In genomic region chr13:119150847-119151548, GRCm38 (mm10) we compare ENCODE assay signal across 21 mouse cellular contexts.
"Had no signal": no experiment of that assay in that cellular context is flagged by ENCODE, and none has a peak within 500 bp of the region (broad histone marks: within the 10 kb centered on the region; RNA-seq: fewer than 3 reads in every experiment).

No protein-coding gene starts in this region.

- H3K36me3 ChIP-seq: kidney, embryonic 15.5 days; liver, embryonic 13.5 days; midbrain, embryonic 12.5 days; midbrain, embryonic 15.5 days; neural tube, embryonic 13.5 days had no signal

- ATAC-seq: hindbrain, postnatal 0 days; inflammation-experienced regulatory T-cells, adult 6 months; midbrain, embryonic 15.5 days had no signal

- H3K4me3 ChIP-seq: kidney, embryonic 15.5 days; left cerebral cortex, adult 2 months; liver, embryonic 13.5 days; midbrain, embryonic 12.5 days; midbrain, embryonic 15.5 days; neural tube, embryonic 13.5 days had no signal

- DNase-seq: kidney, adult 11 months; kidney, adult 8-10 months; kidney, postnatal 10 days; kidney, postnatal 36 days; layer of hippocampus, postnatal 36 days; liver, embryonic 13.5 days; lung, postnatal 10 days; retina, postnatal 1 day; right cerebral cortex, postnatal 25 days; spleen, adult 18-20 months; thymus, adult 18-20 months; thymus, postnatal 14 days; thymus, postnatal 4 days had no signal

- H3K9me3 ChIP-seq: kidney, embryonic 15.5 days; liver, embryonic 13.5 days; midbrain, embryonic 12.5 days; midbrain, embryonic 15.5 days; neural tube, embryonic 13.5 days had no signal

- H3K4me2 ChIP-seq: kidney, embryonic 15.5 days; liver, embryonic 13.5 days; midbrain, embryonic 12.5 days; midbrain, embryonic 15.5 days; neural tube, embryonic 13.5 days had no signal

- H3K4me1 ChIP-seq: kidney, embryonic 15.5 days; liver, embryonic 13.5 days; midbrain, embryonic 12.5 days; midbrain, embryonic 15.5 days; neural tube, embryonic 13.5 days had no signal

- H3K27me3 ChIP-seq: kidney, embryonic 15.5 days; liver, embryonic 13.5 days; midbrain, embryonic 12.5 days; midbrain, embryonic 15.5 days; neural tube, embryonic 13.5 days had no signal

- H3K9ac ChIP-seq: kidney, embryonic 15.5 days; liver, embryonic 13.5 days; midbrain, embryonic 12.5 days; midbrain, embryonic 15.5 days; neural tube, embryonic 13.5 days had no signal

- H3K27ac ChIP-seq: hindbrain, postnatal 0 days; kidney, embryonic 15.5 days; left cerebral cortex, adult 2 months; liver, embryonic 13.5 days; macrophage; midbrain, embryonic 12.5 days; midbrain, embryonic 15.5 days; neural tube, embryonic 13.5 days had no signal
